Mouse (Mus musculus): ENCODE measurements at regions not wholly inside any gene's neighbourhood (a gene's known extent, or its start where the extent isn't known, plus 50 kb on each side); places are given as distances from the start of the nearest gene placed in this dataset.

GRCm38 (mm10) chr11:112278566-112278965, 503.5 kb upstream of the Sox9 start:
- no peak for TF ChIP-seq CTCF (IDR thresholded peaks at IDR 0.05; ENCODE audit: insufficient read depth, low read depth, low read length)
- no peak for TF ChIP-seq POLR2A (IDR thresholded peaks at IDR 0.05; ENCODE audit: insufficient read depth, low read depth, low read length)
